Mouse (Mus musculus): ENCODE measurements at regions not wholly inside any gene's neighbourhood (a gene's known extent, or its start where the extent isn't known, plus 50 kb on each side); places are given as distances from the start of the nearest gene placed in this dataset.
A peak's percentile ranks its signal among the peaks of the same experiment; 100 is the strongest.

- ATAC-seq (replicated peaks; ENCODE audit: low FRiP score, low TSS enrichment, low read depth) (no peak), DNase-seq (ENCODE audit: low spot score) (no peak)
- Histone ChIP-seq H3K27ac (ENCODE audit: low read depth) (no peak overlapping the region), H3K4me3 (ENCODE audit: low read depth, low read length) (no peak overlapping the region), H3K4me1 (replicated peaks; ENCODE audit: control insufficient read depth, insufficient read depth, low read length) (no peaks in the 10 kb centered on the region), H3K9me3 (ENCODE audit: control insufficient read depth, low read length) (no peaks in the 10 kb centered on the region), H3K36me3 (ENCODE audit: control insufficient read depth, insufficient read depth, low read length) (no peaks in the 10 kb centered on the region), H3K9ac (ENCODE audit: low read length) (no peak overlapping the region), H3K27me3 (replicated peaks; ENCODE audit: control insufficient read depth, insufficient read depth, low read length) (no peaks in the 10 kb centered on the region), H3K4me2 (ENCODE audit: low read length) (no peak overlapping the region)
- WGBS, result 54% methylated on average over 7 of the region's 8 CpGs
Measured at GRCm38 (mm10) chr13:44121241-44121671, 336.7 kb downstream of the Cd83 start.

- Histone ChIP-seq H3K27ac (ENCODE audit: low read depth) (no peak overlapping the region), H3K4me3 (ENCODE audit: low read depth, low read length) (no peak overlapping the region), H3K9ac (ENCODE audit: low read length) (no peak overlapping the region), H3K4me1 (replicated peaks; ENCODE audit: control insufficient read depth, insufficient read depth, low read length) (no peaks in the 10 kb centered on the region), H3K4me2 (ENCODE audit: low read length) (no peak overlapping the region), H3K27me3 (replicated peaks; ENCODE audit: control insufficient read depth, insufficient read depth, low read length) (no peaks in the 10 kb centered on the region), H3K9me3 (ENCODE audit: control insufficient read depth, low read length) (no peaks in the 10 kb centered on the region), H3K36me3 (ENCODE audit: control insufficient read depth, insufficient read depth, low read length) (no peaks in the 10 kb centered on the region)
- ATAC-seq (replicated peaks; ENCODE audit: low FRiP score, low TSS enrichment, low read depth) (no peak), DNase-seq (ENCODE audit: low spot score) (no peak)
- WGBS, result 65% methylated on average over 7 of the region's 7 CpGs
Measured at GRCm38 (mm10) chr13:44121932-44122331, 337.4 kb downstream of the Cd83 start.

- no peak overlapping the region for H3K9ac ChIP-seq (ENCODE audit: low read length)
- peak; percentile 57 for DNase-seq (ENCODE audit: low spot score)
- peak; percentile 66 for ATAC-seq (replicated peaks; ENCODE audit: low FRiP score, low TSS enrichment, low read depth)
- H3K27me3 ChIP-seq (replicated peaks; ENCODE audit: control insufficient read depth, insufficient read depth, low read length), result no peaks in the 10 kb centered on the region
- H3K4me1 ChIP-seq (replicated peaks; ENCODE audit: control insufficient read depth, insufficient read depth, low read length), result no peaks in the 10 kb centered on the region
- 0 out of 2 replicates have a peak, but pooled peaks cover 2% of the 10 kb centered on the region for H3K9me3 ChIP-seq (ENCODE audit: control insufficient read depth, low read length)
- 29% methylated on average over 10 of the region's 10 CpGs for WGBS
- no peaks in the 10 kb centered on the region for H3K36me3 ChIP-seq (ENCODE audit: control insufficient read depth, insufficient read depth, low read length)
- H3K4me2 ChIP-seq (ENCODE audit: low read length), result no peak overlapping the region
- H3K27ac ChIP-seq (ENCODE audit: low read depth), result no peak overlapping the region
- no peak overlapping the region for H3K4me3 ChIP-seq (ENCODE audit: low read depth, low read length)
Measured at GRCm38 (mm10) chr13:44126198-44126597, 341.6 kb downstream of the Cd83 start.

GRCm38 (mm10) chr13:44128506-44129274 is 344.1 kb downstream of the Cd83 start:
- Histone ChIP-seq H3K27me3 (replicated peaks; ENCODE audit: control insufficient read depth, insufficient read depth, low read length) (no peaks in the 10 kb centered on the region), H3K27ac (ENCODE audit: low read depth) (no peak overlapping the region), H3K36me3 (ENCODE audit: control insufficient read depth, insufficient read depth, low read length) (no peaks in the 10 kb centered on the region), H3K9ac (ENCODE audit: low read length) (no peak overlapping the region), H3K4me2 (ENCODE audit: low read length) (no peak overlapping the region), H3K4me1 (replicated peaks; ENCODE audit: control insufficient read depth, insufficient read depth, low read length) (no peaks in the 10 kb centered on the region), H3K9me3 (ENCODE audit: control insufficient read depth, low read length) (0 out of 2 replicates have a peak, but pooled peaks cover 2% of the 10 kb centered on the region), H3K4me3 (ENCODE audit: low read depth, low read length) (no peak overlapping the region)
- no peak for DNase-seq (ENCODE audit: low spot score)
- 85% methylated on average over 16 of the region's 16 CpGs for WGBS
- ATAC-seq (replicated peaks; ENCODE audit: low FRiP score, low TSS enrichment, low read depth), result no peak

GRCm38 (mm10) chr13:44131916-44132315 is 347.3 kb downstream of the Cd83 start:
- 88% methylated on average over 5 of the region's 5 CpGs for WGBS
- ATAC-seq (replicated peaks; ENCODE audit: low FRiP score, low TSS enrichment, low read depth), result no peak

GRCm38 (mm10) chr13:44132510-44132909 is 347.9 kb downstream of the Cd83 start:
- no peaks in the 10 kb centered on the region for H3K36me3 ChIP-seq (ENCODE audit: control insufficient read depth, insufficient read depth, low read length)
- 93% methylated on average over 4 of the region's 4 CpGs for WGBS

More at GRCm38 (mm10) chr13:44131916-44132315, 347.3 kb downstream of the Cd83 start:
- no peak overlapping the region for H3K27ac ChIP-seq (ENCODE audit: low read depth)
- no peak overlapping the region for H3K4me2 ChIP-seq (ENCODE audit: low read length)
- no peaks in the 10 kb centered on the region for H3K36me3 ChIP-seq (ENCODE audit: control insufficient read depth, insufficient read depth, low read length)
- no peaks in the 10 kb centered on the region for H3K27me3 ChIP-seq (replicated peaks; ENCODE audit: control insufficient read depth, insufficient read depth, low read length)
- H3K4me1 ChIP-seq (replicated peaks; ENCODE audit: control insufficient read depth, insufficient read depth, low read length), result no peaks in the 10 kb centered on the region
- H3K9ac ChIP-seq (ENCODE audit: low read length), result no peak overlapping the region
- no peak for DNase-seq (ENCODE audit: low spot score)
- 0 out of 2 replicates have a peak, but pooled peaks cover 2% of the 10 kb centered on the region for H3K9me3 ChIP-seq (ENCODE audit: control insufficient read depth, low read length)
- no peak overlapping the region for H3K4me3 ChIP-seq (ENCODE audit: low read depth, low read length)

GRCm38 (mm10) chr13:44133436-44133835 is 348.9 kb downstream of the Cd83 start:
- no peak overlapping the region for H3K4me2 ChIP-seq (ENCODE audit: low read length)
- no peaks in the 10 kb centered on the region for H3K4me1 ChIP-seq (replicated peaks; ENCODE audit: control insufficient read depth, insufficient read depth, low read length)
- H3K36me3 ChIP-seq (ENCODE audit: control insufficient read depth, insufficient read depth, low read length), result no peaks in the 10 kb centered on the region
- H3K9ac ChIP-seq (ENCODE audit: low read length), result no peak overlapping the region
- DNase-seq (ENCODE audit: low spot score), result no peak
- ATAC-seq (replicated peaks; ENCODE audit: low FRiP score, low TSS enrichment, low read depth), result no peak
- no peaks in the 10 kb centered on the region for H3K27me3 ChIP-seq (replicated peaks; ENCODE audit: control insufficient read depth, insufficient read depth, low read length)
- H3K4me3 ChIP-seq (ENCODE audit: low read depth, low read length), result no peak overlapping the region
- no peak overlapping the region for H3K27ac ChIP-seq (ENCODE audit: low read depth)
- 0 out of 2 replicates have a peak, but pooled peaks cover 2% of the 10 kb centered on the region for H3K9me3 ChIP-seq (ENCODE audit: control insufficient read depth, low read length)
- 73% methylated on average over 9 of the region's 9 CpGs for WGBS

More at GRCm38 (mm10) chr13:44132510-44132909, 347.9 kb downstream of the Cd83 start:
- Histone ChIP-seq H3K27ac (ENCODE audit: low read depth) (no peak overlapping the region), H3K4me1 (replicated peaks; ENCODE audit: control insufficient read depth, insufficient read depth, low read length) (no peaks in the 10 kb centered on the region), H3K4me3 (ENCODE audit: low read depth, low read length) (no peak overlapping the region), H3K9me3 (ENCODE audit: control insufficient read depth, low read length) (0 out of 2 replicates have a peak, but pooled peaks cover 2% of the 10 kb centered on the region), H3K9ac (ENCODE audit: low read length) (no peak overlapping the region), H3K4me2 (ENCODE audit: low read length) (no peak overlapping the region), H3K27me3 (replicated peaks; ENCODE audit: control insufficient read depth, insufficient read depth, low read length) (no peaks in the 10 kb centered on the region)
- ATAC-seq (replicated peaks; ENCODE audit: low FRiP score, low TSS enrichment, low read depth) (no peak), DNase-seq (ENCODE audit: low spot score) (no peak)

GRCm38 (mm10) chr13:44141181-44141580 is 356.6 kb downstream of the Cd83 start:
- Histone ChIP-seq H3K4me1 (replicated peaks; ENCODE audit: control insufficient read depth, insufficient read depth, low read length) (no peaks in the 10 kb centered on the region), H3K9me3 (ENCODE audit: control insufficient read depth, low read length) (no peaks in the 10 kb centered on the region), H3K4me3 (ENCODE audit: low read depth, low read length) (no peak overlapping the region), H3K27me3 (replicated peaks; ENCODE audit: control insufficient read depth, insufficient read depth, low read length) (no peaks in the 10 kb centered on the region), H3K4me2 (ENCODE audit: low read length) (no peak overlapping the region), H3K27ac (ENCODE audit: low read depth) (no peak overlapping the region), H3K9ac (ENCODE audit: low read length) (no peak overlapping the region), H3K36me3 (ENCODE audit: control insufficient read depth, insufficient read depth, low read length) (no peaks in the 10 kb centered on the region)
- 71% methylated on average over 5 of the region's 5 CpGs for WGBS
- DNase-seq (ENCODE audit: low spot score) (no peak), ATAC-seq (replicated peaks; ENCODE audit: low FRiP score, low TSS enrichment, low read depth) (no peak)

GRCm38 (mm10) chr13:44145441-44145840 is 360.9 kb downstream of the Cd83 start:
- ATAC-seq (replicated peaks; ENCODE audit: low FRiP score, low TSS enrichment, low read depth) (no peak), DNase-seq (ENCODE audit: low spot score) (no peak)
- no peaks in the 10 kb centered on the region for H3K4me1 ChIP-seq (replicated peaks; ENCODE audit: control insufficient read depth, insufficient read depth, low read length)
- no peak overlapping the region for H3K4me3 ChIP-seq (ENCODE audit: low read depth, low read length)
- H3K9me3 ChIP-seq (ENCODE audit: control insufficient read depth, low read length), result no peaks in the 10 kb centered on the region
- H3K27me3 ChIP-seq (replicated peaks; ENCODE audit: control insufficient read depth, insufficient read depth, low read length), result no peaks in the 10 kb centered on the region
- no peak overlapping the region for H3K27ac ChIP-seq (ENCODE audit: low read depth)
- no peaks in the 10 kb centered on the region for H3K36me3 ChIP-seq (ENCODE audit: control insufficient read depth, insufficient read depth, low read length)
- H3K4me2 ChIP-seq (ENCODE audit: low read length), result no peak overlapping the region
- WGBS, result 92% methylated on average over 4 of the region's 4 CpGs
- H3K9ac ChIP-seq (ENCODE audit: low read length), result no peak overlapping the region

Measured in intestine, embryonic 14.5 days (tissue).